Mouse (Mus musculus): ENCODE measurements around the gene Zswim8. TPM values are rescaled to one million over a fixed set of nuclear protein-coding genes. Genes with fewer than 3 reads are reported as not detected.
A peak's percentile ranks its signal among the peaks of the same experiment; 100 is the strongest.
"Not testable (repeated sequence)": the region's sequence is repeated elsewhere in the genome, so short reads cannot be mapped to it uniquely, and the experiment has no call there.

The Zswim8 gene
- polyA plus RNA-seq, 1 experiment: 73.4 TPM

- Histone ChIP-seq H3K4me3 (replicated peaks) (peak overlapping the region; percentile 98), H3K27me3 (replicated peaks) (no peaks in the 10 kb centered on the region), H3K4me1 (peaks cover 69% of the 10 kb centered on the region), H3K36me3 (replicated peaks; ENCODE audit: low read length) (peaks cover 41% of the 10 kb centered on the region), H3K9me3 (no peaks in the 10 kb centered on the region)
- TF ChIP-seq FLI1 (IDR thresholded peaks at IDR 0.05; ENCODE audit: low read length) (no peak), GATA1 (IDR thresholded peaks at IDR 0.05; ENCODE audit: borderline replicate concordance, low read length) (no peak)
Observed at GRCm38 (mm10) chr14:20702096-20702740, 5.1 kb upstream of the Zswim8 start.

GRCm38 (mm10) chr14:20702741-20703381 is 4.5 kb upstream of the Zswim8 start, which contains the start of gene Chchd1:
TSS of gene Chchd1 (plus strand) at chr14:20703006.
- TF ChIP-seq FLI1 (IDR thresholded peaks at IDR 0.05; ENCODE audit: low read length): no peak
- TF ChIP-seq GATA1 (IDR thresholded peaks at IDR 0.05; ENCODE audit: borderline replicate concordance, low read length): no peak
- Histone ChIP-seq H3K27me3 (replicated peaks) (no peaks in the 10 kb centered on the region), H3K36me3 (replicated peaks; ENCODE audit: low read length) (peaks cover 39% of the 10 kb centered on the region), H3K4me3 (replicated peaks) (peak within 1 kb of the TSS; percentile 98), H3K4me1 (peaks cover 63% of the 10 kb centered on the region), H3K9me3 (no peaks in the 10 kb centered on the region)

GRCm38 (mm10) chr14:20703461-20703860 is 3.9 kb upstream of the Zswim8 start:
- peak overlapping the region; percentile 98 for H3K4me3 ChIP-seq (replicated peaks)
- H3K4me1 ChIP-seq: peaks cover 63% of the 10 kb centered on the region
- not testable (repeated sequence) for H3K9me3 ChIP-seq; H3K27me3 ChIP-seq (replicated peaks)
- H3K36me3 ChIP-seq (replicated peaks; ENCODE audit: low read length): peaks cover 33% of the 10 kb centered on the region

GRCm38 (mm10) chr14:20708239-20708638 is 887 bp downstream of the Zswim8 start:
- Histone ChIP-seq H3K27me3 (replicated peaks) (no peaks in the 10 kb centered on the region), H3K4me3 (replicated peaks) (peak overlapping the region; percentile 97), H3K4me1 (peaks cover 44% of the 10 kb centered on the region), H3K9me3 (no peaks in the 10 kb centered on the region), H3K36me3 (replicated peaks; ENCODE audit: low read length) (peaks cover 54% of the 10 kb centered on the region)
- TF ChIP-seq FLI1 (IDR thresholded peaks at IDR 0.05; ENCODE audit: low read length): no peak
- no peak for TF ChIP-seq GATA1 (IDR thresholded peaks at IDR 0.05; ENCODE audit: borderline replicate concordance, low read length)

- no peak overlapping the region for H3K4me3 ChIP-seq (replicated peaks)
- no peaks in the 10 kb centered on the region for H3K9me3 ChIP-seq
- H3K27me3 ChIP-seq (replicated peaks): no peaks in the 10 kb centered on the region
- H3K36me3 ChIP-seq (replicated peaks; ENCODE audit: low read length): peaks cover 95% of the 10 kb centered on the region
- TF ChIP-seq GATA1 (IDR thresholded peaks at IDR 0.05; ENCODE audit: borderline replicate concordance, low read length) (no peak), FLI1 (IDR thresholded peaks at IDR 0.05; ENCODE audit: low read length) (no peak)
- H3K4me1 ChIP-seq: peaks cover 20% of the 10 kb centered on the region
Observed at GRCm38 (mm10) chr14:20713832-20714231, 6.5 kb downstream of the Zswim8 start.

GRCm38 (mm10) chr14:20718443-20718842 is 11.1 kb downstream of the Zswim8 start:
- H3K4me1 ChIP-seq: peaks cover 9% of the 10 kb centered on the region; the same call in 1 of the 2 replicates
- no peaks in the 10 kb centered on the region for H3K27me3 ChIP-seq (replicated peaks)
- H3K4me3 ChIP-seq (replicated peaks): no peak overlapping the region
- TF ChIP-seq FLI1 (IDR thresholded peaks at IDR 0.05; ENCODE audit: low read length): no peak
- TF ChIP-seq GATA1 (IDR thresholded peaks at IDR 0.05; ENCODE audit: borderline replicate concordance, low read length): no peak
- peaks cover 100% of the 10 kb centered on the region for H3K36me3 ChIP-seq (replicated peaks; ENCODE audit: low read length)
- H3K9me3 ChIP-seq: no peaks in the 10 kb centered on the region

- no peaks in the 10 kb centered on the region for H3K9me3 ChIP-seq
- TF ChIP-seq FLI1 (IDR thresholded peaks at IDR 0.05; ENCODE audit: low read length) (no peak), GATA1 (IDR thresholded peaks at IDR 0.05; ENCODE audit: borderline replicate concordance, low read length) (no peak)
Observed at GRCm38 (mm10) chr14:20719767-20720166, 12.4 kb downstream of the Zswim8 start.

GRCm38 (mm10) chr14:20721371-20721770 is 14.0 kb downstream of the Zswim8 start:
- Histone ChIP-seq H3K4me3 (replicated peaks) (no peak overlapping the region), H3K9me3 (no peaks in the 10 kb centered on the region), H3K4me1 (peaks cover 28% of the 10 kb centered on the region), H3K27me3 (replicated peaks) (no peaks in the 10 kb centered on the region), H3K36me3 (replicated peaks; ENCODE audit: low read length) (peaks cover 99% of the 10 kb centered on the region)
- TF ChIP-seq GATA1 (IDR thresholded peaks at IDR 0.05; ENCODE audit: borderline replicate concordance, low read length) (no peak), FLI1 (IDR thresholded peaks at IDR 0.05; ENCODE audit: low read length) (no peak)

More at GRCm38 (mm10) chr14:20719767-20720166, 12.4 kb downstream of the Zswim8 start:
- H3K36me3 ChIP-seq (replicated peaks; ENCODE audit: low read length): peaks cover 100% of the 10 kb centered on the region
- H3K4me1 ChIP-seq: peaks cover 13% of the 10 kb centered on the region
- H3K27me3 ChIP-seq (replicated peaks): no peaks in the 10 kb centered on the region
- no peak overlapping the region for H3K4me3 ChIP-seq (replicated peaks)

- TF ChIP-seq GATA1 (IDR thresholded peaks at IDR 0.05; ENCODE audit: borderline replicate concordance, low read length): no peak
- TF ChIP-seq FLI1 (IDR thresholded peaks at IDR 0.05; ENCODE audit: low read length): no peak
- Histone ChIP-seq H3K4me3 (replicated peaks) (no peak overlapping the region), H3K27me3 (replicated peaks) (no peaks in the 10 kb centered on the region), H3K36me3 (replicated peaks; ENCODE audit: low read length) (peaks cover 97% of the 10 kb centered on the region), H3K4me1 (peaks cover 28% of the 10 kb centered on the region), H3K9me3 (no peaks in the 10 kb centered on the region)
Observed at GRCm38 (mm10) chr14:20723006-20723405, 15.7 kb downstream of the Zswim8 start.

GRCm38 (mm10) chr14:20724043-20724442 is 16.7 kb downstream of the Zswim8 start:
- no peak overlapping the region for H3K4me3 ChIP-seq (replicated peaks)
- no peaks in the 10 kb centered on the region for H3K9me3 ChIP-seq
- no peaks in the 10 kb centered on the region for H3K27me3 ChIP-seq (replicated peaks)
- H3K4me1 ChIP-seq: peaks cover 28% of the 10 kb centered on the region
- TF ChIP-seq FLI1 (IDR thresholded peaks at IDR 0.05; ENCODE audit: low read length) (no peak), GATA1 (IDR thresholded peaks at IDR 0.05; ENCODE audit: borderline replicate concordance, low read length) (no peak)
- peaks cover 97% of the 10 kb centered on the region for H3K36me3 ChIP-seq (replicated peaks; ENCODE audit: low read length)

All from megakaryocyte, embryonic 14.5 days (primary cell).